Mouse (Mus musculus) intestine, postnatal 0 days (tissue): ENCODE data around the gene Acot11. TPM values are rescaled to one million over a fixed set of nuclear protein-coding genes. Genes with fewer than 3 reads are reported as not detected.

Experiments
- ATAC-seq: fragments of 200-750 bp; cut with Nextera tagmentation; 2 replicates; pipeline ENCODE4 v1.8.0; 2017; ENCODE audit warnings: mild to moderate bottlenecking, moderate TSS enrichment, moderate library complexity
- H3K27ac ChIP-seq: fragments of 300-500 bp; sonication (generic); 2 replicates; pipeline ENCODE4 v1.5.1; 2014; ENCODE audit warnings: mild to moderate bottlenecking, low read depth, low read length, moderate library complexity
- H3K27me3 ChIP-seq: fragments of 300-500 bp; sonication (generic); replicated peaks from 2 replicates; pipeline ENCODE4 v1.6.1; 2014; ENCODE audit warnings: low read length, mixed read lengths; ENCODE audit not compliant: control insufficient read depth, insufficient read depth
- H3K36me3 ChIP-seq: fragments of 300-500 bp; sonication (generic); 2 replicates; pipeline ENCODE4 v1.6.1; 2014; ENCODE audit warnings: mild to moderate bottlenecking, moderate library complexity; ENCODE audit not compliant: control insufficient read depth, insufficient read depth
- H3K4me1 ChIP-seq: fragments of 300-500 bp; sonication (generic); replicated peaks from 2 replicates; pipeline ENCODE4 v1.6.1; 2014; ENCODE audit warnings: antibody characterized with exemption, low read length, mixed read lengths; ENCODE audit not compliant: control insufficient read depth, insufficient read depth
- H3K4me2 ChIP-seq: fragments of 300-500 bp; sonication (generic); replicated peaks from 2 replicates; pipeline ENCODE4 v1.6.1; 2014; ENCODE audit warnings: low read depth, mild to moderate bottlenecking, moderate library complexity
- H3K4me3 ChIP-seq: fragments of 300-500 bp; sonication (generic); 2 replicates; pipeline ENCODE4 v1.5.1; 2014; ENCODE audit warnings: low read depth, low read length
- H3K9ac ChIP-seq: fragments of 300-500 bp; sonication (generic); 2 replicates; pipeline ENCODE4 v1.6.1; 2014; ENCODE audit warnings: mild to moderate bottlenecking, low read depth, low read length
- H3K9me3 ChIP-seq: fragments of 300-500 bp; sonication (generic); 2 replicates; pipeline ENCODE4 v1.6.1; 2016; ENCODE audit warnings: mixed run types; ENCODE audit not compliant: control insufficient read depth
- CTCF ChIP-seq: sonication (generic); IDR thresholded peaks from 2 replicates; pipeline ENCODE4 v1.5.1; 2016; ENCODE audit warnings: low read depth, mild to moderate bottlenecking, control low read depth, antibody characterized with exemption, moderate library complexity
- WGBS: fragments of 180-500 bp; shearing (Covaris S2); extraction: QIAGEN DNeasy Blood & Tissue Kit; methylation state at CpG from one replicate; pipeline ENCODE4 v1.1.7; 2014; 5-methylcytosine and 5-hydroxymethylcytosine counted together
- polyA plus RNA-seq: library from polyadenylated mRNA; unstranded; fragments of >200 nt; fragmentation: Nextera tagmentation; extraction: Ambion mirVana; gene quantifications from 2 replicates; pipeline ENCODE4 v1.2.1, GENCODE M21; 2015

The Acot11 gene
- polyA plus RNA-seq, 1 experiment from 2014 or later: 7.8 TPM

DNA sequence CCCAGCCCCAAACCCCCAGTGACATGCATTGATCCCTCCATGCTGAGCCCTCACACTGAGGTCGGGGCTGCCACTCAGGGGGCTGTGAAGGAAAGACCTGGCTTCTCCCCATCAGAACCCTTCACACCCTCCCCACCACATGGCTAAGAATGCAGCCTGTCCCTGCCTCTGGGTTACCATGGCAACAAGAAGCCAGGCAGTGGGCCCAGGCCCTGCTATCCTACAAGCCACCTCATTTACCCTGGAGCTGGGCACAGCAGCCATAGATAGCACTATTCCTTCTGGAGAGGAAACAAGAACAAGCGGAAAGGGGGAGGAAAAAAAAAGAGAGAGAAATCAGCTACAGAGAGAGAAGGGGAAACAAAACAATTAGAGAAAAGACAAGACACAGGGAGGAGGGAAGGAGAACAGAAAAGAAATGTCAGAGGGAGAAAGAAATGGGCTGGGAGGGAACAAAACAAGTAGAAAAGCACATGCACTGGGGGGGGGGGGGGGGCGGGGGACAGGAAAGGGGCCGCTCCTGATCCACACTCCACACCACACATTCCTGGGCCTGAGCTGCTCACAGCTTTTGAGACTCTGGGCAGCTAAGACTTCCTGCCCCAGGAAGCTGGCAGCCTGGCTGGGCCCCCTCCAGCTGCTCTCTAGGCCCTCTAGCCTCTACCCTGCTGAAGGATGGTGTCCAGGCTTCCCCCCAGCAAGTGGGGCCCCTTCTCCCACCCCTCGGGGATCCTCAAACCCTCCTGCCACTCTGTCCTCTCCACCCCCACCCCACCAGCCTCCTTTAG, 18.9 kb downstream of the Acot11 start:
- TF ChIP-seq CTCF: no peak
- Histone ChIP-seq H3K9me3 (no peaks in the 10 kb centered on the region), H3K27me3 (no peaks in the 10 kb centered on the region), H3K36me3 (peaks cover 10% of the 10 kb centered on the region; the same call in 1 of the 2 replicates), H3K9ac (no peak overlapping the region), H3K27ac (peak overlapping the region; percentile 62), H3K4me3 (no peak overlapping the region), H3K4me2 (no peak overlapping the region), H3K4me1 (no peaks in the 10 kb centered on the region)
- 34% methylated on average over 3 of the region's 5 CpGs for WGBS
- no peak for ATAC-seq

DNA sequence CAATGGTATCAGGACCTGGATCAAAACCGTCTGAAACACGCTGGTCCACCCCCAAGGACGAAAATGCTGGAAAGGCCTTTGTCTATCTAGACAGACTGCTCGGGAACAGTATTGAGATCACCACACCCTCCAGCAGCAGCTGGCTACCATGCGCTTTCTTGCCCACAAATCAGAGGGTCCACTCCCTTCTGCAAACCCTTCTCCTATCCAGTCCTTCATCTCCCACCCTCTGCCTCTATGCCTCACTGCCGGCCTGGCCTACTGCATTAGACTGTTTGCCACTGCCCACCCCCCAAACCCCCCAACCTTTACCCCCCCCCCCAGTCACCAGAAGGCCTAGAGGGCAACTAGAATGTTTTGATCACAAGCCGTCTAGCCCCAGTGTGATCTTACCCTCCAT, 19.5 kb downstream of the Acot11 start:
- TF ChIP-seq CTCF: no peak
- no peak for ATAC-seq
- no peaks in the 10 kb centered on the region for H3K4me1 ChIP-seq
- H3K9ac ChIP-seq: no peak overlapping the region
- H3K36me3 ChIP-seq: peaks cover 10% of the 10 kb centered on the region; the same call in 1 of the 2 replicates
- no peaks in the 10 kb centered on the region for H3K27me3 ChIP-seq
- H3K27ac ChIP-seq: no peak overlapping the region
- no peak overlapping the region for H3K4me3 ChIP-seq
- H3K4me2 ChIP-seq: no peak overlapping the region
- H3K9me3 ChIP-seq: no peaks in the 10 kb centered on the region
- 86% methylated on average over 7 of the region's 7 CpGs for WGBS

GRCm38 (mm10) chr4:106784806-106785205, 20.0 kb downstream of the Acot11 start:
- Histone ChIP-seq H3K9ac (no peak overlapping the region), H3K36me3 (peaks cover 10% of the 10 kb centered on the region; the same call in 1 of the 2 replicates), H3K4me3 (no peak overlapping the region), H3K27me3 (no peaks in the 10 kb centered on the region), H3K4me1 (no peaks in the 10 kb centered on the region), H3K4me2 (no peak overlapping the region), H3K9me3 (no peaks in the 10 kb centered on the region), H3K27ac (no peak overlapping the region)
- ATAC-seq: no peak
- WGBS: 89% methylated on average over 7 of the region's 7 CpGs
- TF ChIP-seq CTCF: no peak

GRCm38 (mm10) chr4:106783137-106783536, 21.7 kb downstream of the Acot11 start:
- no peaks in the 10 kb centered on the region for H3K27me3 ChIP-seq
- no peaks in the 10 kb centered on the region for H3K9me3 ChIP-seq
- 80% methylated on average over 10 of the region's 10 CpGs for WGBS
- no peak overlapping the region for H3K4me3 ChIP-seq
- 0 out of 2 replicates have a peak, but pooled peaks cover 2% of the 10 kb centered on the region for H3K4me1 ChIP-seq
- ATAC-seq: no peak
- H3K9ac ChIP-seq: no peak overlapping the region
- no peak overlapping the region for H3K4me2 ChIP-seq
- peaks cover 10% of the 10 kb centered on the region; the same call in 1 of the 2 replicates for H3K36me3 ChIP-seq
- TF ChIP-seq CTCF: no peak
- H3K27ac ChIP-seq: no peak overlapping the region

DNA sequence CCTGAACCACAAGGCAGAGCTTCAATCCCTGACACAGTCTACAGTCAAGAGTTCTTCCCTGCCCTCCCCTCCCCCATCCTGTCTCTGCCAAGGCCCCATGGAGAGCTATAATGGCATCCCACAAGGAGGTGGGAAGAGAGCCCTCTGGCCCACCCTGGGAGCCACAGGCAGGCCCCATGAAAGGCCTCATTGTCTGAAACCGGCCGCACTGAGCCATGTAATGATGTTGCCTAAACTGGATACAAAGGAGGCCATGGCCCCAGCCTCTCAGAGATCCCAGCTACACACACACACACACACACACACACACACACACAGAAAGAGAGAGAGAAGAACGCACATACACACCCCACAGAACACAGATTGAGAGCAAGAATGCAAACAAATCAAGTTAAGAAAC, 24.8 kb downstream of the Acot11 start:
- H3K4me3 ChIP-seq: no peak overlapping the region
- no peaks in the 10 kb centered on the region for H3K9me3 ChIP-seq
- peaks cover 10% of the 10 kb centered on the region; the same call in 1 of the 2 replicates for H3K36me3 ChIP-seq
- H3K9ac ChIP-seq: no peak overlapping the region
- H3K27me3 ChIP-seq: no peaks in the 10 kb centered on the region
- WGBS: 43% methylated on average over 3 of the region's 3 CpGs
- no peak for TF ChIP-seq CTCF
- H3K4me2 ChIP-seq: no peak overlapping the region
- H3K4me1 ChIP-seq: 0 out of 2 replicates have a peak, but pooled peaks cover 5% of the 10 kb centered on the region
- ATAC-seq: no peak
- no peak overlapping the region for H3K27ac ChIP-seq

- TF ChIP-seq CTCF: peak; percentile 70
- Histone ChIP-seq H3K9me3 (no peaks in the 10 kb centered on the region), H3K4me3 (no peak overlapping the region), H3K4me2 (no peak overlapping the region), H3K27me3 (no peaks in the 10 kb centered on the region), H3K27ac (peak overlapping the region; percentile 52), H3K4me1 (0 out of 2 replicates have a peak, but pooled peaks cover 7% of the 10 kb centered on the region), H3K9ac (no peak overlapping the region), H3K36me3 (peaks cover 4% of the 10 kb centered on the region; the same call in 1 of the 2 replicates)
- ATAC-seq: peak; percentile 97
- 46% methylated on average over 5 of the region's 5 CpGs for WGBS
Observed at GRCm38 (mm10) chr4:106778116-106778788, 26.5 kb downstream of the Acot11 start.
